Mouse (Mus musculus) MEL (cell line): ENCODE data around the gene Obox5. TPM values are rescaled to one million over a fixed set of nuclear protein-coding genes. Genes with fewer than 3 reads are reported as not detected.
"Not testable (repeated sequence)": the region's sequence is repeated elsewhere in the genome, so short reads cannot be mapped to it uniquely, and the experiment has no call there.

Experiments
- DNase-seq: peaks from one replicate; pipeline ENCODE4 v3.0.0; 2011; ENCODE audit warnings: low read depth, low spot score
- H3K27ac ChIP-seq: 2 replicates; pipeline ENCODE4 v1.5.1; 2012; ENCODE audit warnings: low read depth, mild to moderate bottlenecking, control low read depth, low read length, moderate library complexity; ENCODE audit not compliant: control insufficient read depth
- H3K27me3 ChIP-seq, 2 experiments: fragments of 150-350 bp in 1 of 2; sonication (generic) in 1 of 2; 2 replicates each; pipeline ENCODE4 v1.6.1; 2012; ENCODE audit warnings: low read length in 2 of 2, mild to moderate bottlenecking in 2 of 2, improper control_type of control experiment in 1 of 2, moderate library complexity in 1 of 2; ENCODE audit not compliant: insufficient read depth in 2 of 2, control insufficient read depth in 1 of 2
- H3K36me3 ChIP-seq, 2 experiments: 2 replicates each; pipeline ENCODE4 v1.6.1; 2012 to 2014; ENCODE audit warnings: low read length in 2 of 2, improper control_type of control experiment in 1 of 2, inconsistent platforms in 1 of 2, mild to moderate bottlenecking in 1 of 2; ENCODE audit not compliant: insufficient read depth in 2 of 2, control insufficient read depth in 1 of 2
- H3K4me1 ChIP-seq, 2 experiments: fragments of 150-350 bp in 1 of 2; sonication (generic) in 1 of 2; 2 replicates each; pipeline ENCODE4 v1.6.1; 2012; ENCODE audit warnings: low read length in 2 of 2, improper control_type of control experiment in 1 of 2, mild to moderate bottlenecking in 1 of 2; ENCODE audit not compliant: insufficient read depth in 2 of 2, control insufficient read depth in 1 of 2
- H3K4me3 ChIP-seq, 2 experiments: fragments of 150-350 bp in 1 of 2; sonication (generic) in 1 of 2; 2 replicates each; pipeline ENCODE4 v1.5.1; 2012; ENCODE audit warnings: low read depth in 2 of 2, low read length in 2 of 2, mild to moderate bottlenecking in 2 of 2, moderate library complexity in 2 of 2, control low read depth in 1 of 2, improper control_type of control experiment in 1 of 2; ENCODE audit not compliant: control insufficient read depth in 1 of 2, insufficient read depth in 1 of 2
- H3K79me2 ChIP-seq: 2 replicates; pipeline ENCODE4 v1.6.1; 2012; ENCODE audit warnings: mild to moderate bottlenecking, low read length, moderate library complexity; ENCODE audit not compliant: control insufficient read depth, poor library complexity, insufficient read depth
- H3K9ac ChIP-seq: 2 replicates; pipeline ENCODE4 v1.6.1; 2012; ENCODE audit warnings: low read depth, mild to moderate bottlenecking, control low read depth, low read length, moderate library complexity; ENCODE audit not compliant: control insufficient read depth, poor library complexity, severe bottlenecking
- H3K9me3 ChIP-seq: fragments of 150-350 bp; sonication (generic); replicated peaks from 2 replicates; pipeline ENCODE4 v1.6.1; 2012; ENCODE audit warnings: mild to moderate bottlenecking, low read length, improper control_type of control experiment, moderate library complexity; ENCODE audit not compliant: insufficient read depth
- polyA plus RNA-seq, 2 experiments: library from polyadenylated mRNA; stranded (reverse) in 1 of 2; unstranded in 1 of 2; fragments of >175 nt in 1 of 2; fragments of >200 nt in 1 of 2; gene quantifications; 2 replicates each; pipeline versions ENCODE4 v1.2.1 to v1.2.4; 2012; ENCODE audit warnings: low replicate concordance in 2 of 2, low read depth in 1 of 2; ENCODE audit not compliant: insufficient read length in 2 of 2, insufficient read depth in 1 of 2, missing spikeins in 1 of 2
- total RNA-seq: library from RNA; depleted of rRNA; stranded (reverse); fragments of 300-350 nt; gene quantifications from 2 replicates; pipeline ENCODE4 v1.2.3, GENCODE M21; 2012; rRNA removed

Gene Obox5
- total RNA-seq (not detected in 2 replicates), polyA plus RNA-seq (not detected)

- not testable (repeated sequence) for H3K27me3 ChIP-seq, H3K27ac ChIP-seq, DNase-seq, H3K36me3 ChIP-seq, H3K4me1 ChIP-seq, H3K9me3 ChIP-seq, H3K9ac ChIP-seq, H3K79me2 ChIP-seq, H3K4me3 ChIP-seq
Measured at GRCm38 (mm10) chr7:15749831-15750230, at the start of gene Obox5. TSS of gene Obox5 (plus strand) at chr7:15750131.

GRCm38 (mm10) chr7:15749296-15749695, 635 bp upstream of the Obox5 start:
- H3K9ac ChIP-seq, DNase-seq, H3K27ac ChIP-seq, H3K9me3 ChIP-seq, H3K36me3 ChIP-seq, H3K79me2 ChIP-seq, H3K4me3 ChIP-seq, H3K4me1 ChIP-seq, H3K27me3 ChIP-seq: not testable (repeated sequence)

Other genes starting within 250 kb of the Obox5 start
- not detected in 2 replicates for gene Obox3, start 110.2 kb upstream of the Obox5 start, total RNA-seq
- not detected for gene Obox3, start 110.2 kb upstream of the Obox5 start, polyA plus RNA-seq
- not detected in 2 replicates for gene Obox6, start 89.5 kb downstream of the Obox5 start, total RNA-seq
- not detected for gene Obox6, start 89.5 kb downstream of the Obox5 start, polyA plus RNA-seq
- gene Crx, start 129.8 kb downstream of the Obox5 start, total RNA-seq, result not detected in 2 replicates
- gene Crx, start 129.8 kb downstream of the Obox5 start, polyA plus RNA-seq, result not detected
- not detected in 2 replicates for gene Crxos, start 132.5 kb downstream of the Obox5 start, total RNA-seq
- under 1 TPM in 1 of 2 experiments, not detected in 1; 0.10 TPM for gene Crxos, start 132.5 kb downstream of the Obox5 start, polyA plus RNA-seq
- gene Selenow, start 172.3 kb downstream of the Obox5 start, total RNA-seq, result 13.1 and 15.8 TPM in 2 replicates
- 10 to 100 TPM in 1 of 2 experiments, not detected in 1; 71.2 TPM for gene Selenow, start 172.3 kb downstream of the Obox5 start, polyA plus RNA-seq
- 310 and 359 TPM in 2 replicates for gene Nop53, start 195.9 kb downstream of the Obox5 start, total RNA-seq
- gene Nop53, start 195.9 kb downstream of the Obox5 start, polyA plus RNA-seq, result 100 to 1,000 TPM in 1 of 2 experiments, not detected in 1; 482 TPM
- 2.5 and 3.2 TPM in 2 replicates for gene Ehd2, start 217.4 kb downstream of the Obox5 start, total RNA-seq
- 1 to 10 TPM in 1 of 2 experiments, not detected in 1; 6.2 TPM for gene Ehd2, start 217.4 kb downstream of the Obox5 start, polyA plus RNA-seq